Mouse (Mus musculus) limb, embryonic 14.5 days (tissue): ENCODE measurements around the gene Pgm2. TPM values are rescaled to one million over a fixed set of nuclear protein-coding genes. Genes with fewer than 3 reads are reported as not detected.

ENCODE experiments used
- ATAC-seq: fragments of 200-750 bp; cut with Nextera tagmentation; 2 replicates; pipeline ENCODE4 v1.8.0; 2017; ENCODE audit warnings: low read depth, moderate number of reproducible peaks, moderate TSS enrichment; ENCODE audit not compliant: low FRiP score
- DNase-seq: peaks from one replicate; pipeline ENCODE4 v3.0.0-alpha.2; 2015; ENCODE audit warnings: low spot score
- H3K27ac ChIP-seq: fragments of 300-500 bp; sonication (generic); replicated peaks from 2 replicates; pipeline ENCODE4 v1.5.1; 2014; ENCODE audit warnings: low read depth, mild to moderate bottlenecking, low read length, moderate library complexity, mixed read lengths
- H3K27me3 ChIP-seq: fragments of 300-500 bp; sonication (generic); 2 replicates; pipeline ENCODE4 v1.6.1; 2014; ENCODE audit warnings: low read length, mixed read lengths; ENCODE audit not compliant: control insufficient read depth, insufficient read depth
- H3K36me3 ChIP-seq: fragments of 300-500 bp; sonication (generic); 2 replicates; pipeline ENCODE4 v1.6.1; 2014; ENCODE audit warnings: mild to moderate bottlenecking, low read length, moderate library complexity, mixed read lengths; ENCODE audit not compliant: control insufficient read depth, insufficient read depth
- H3K4me1 ChIP-seq: fragments of 300-500 bp; sonication (generic); 2 replicates; pipeline ENCODE4 v1.6.1; 2014; ENCODE audit warnings: antibody characterized with exemption, low read length, mixed read lengths; ENCODE audit not compliant: control insufficient read depth, insufficient read depth
- H3K4me2 ChIP-seq: fragments of 300-500 bp; sonication (generic); replicated peaks from 2 replicates; pipeline ENCODE4 v1.6.1; 2014; ENCODE audit warnings: low read depth, mild to moderate bottlenecking, low read length, moderate library complexity; ENCODE audit not compliant: severe bottlenecking
- H3K4me3 ChIP-seq: fragments of 300-500 bp; sonication (generic); replicated peaks from 2 replicates; pipeline ENCODE4 v1.5.1; 2014; ENCODE audit warnings: low read length
- H3K9ac ChIP-seq: fragments of 300-500 bp; sonication (generic); 2 replicates; pipeline ENCODE4 v1.6.1; 2014; ENCODE audit warnings: mild to moderate bottlenecking, low read depth, low read length, moderate library complexity; ENCODE audit not compliant: severe bottlenecking
- H3K9me3 ChIP-seq: fragments of 300-500 bp; sonication (generic); 2 replicates; pipeline ENCODE4 v1.6.1; 2016; ENCODE audit warnings: low read length; ENCODE audit not compliant: control insufficient read depth
- POLR2A ChIP-seq: fragments of 200-500 bp; IDR thresholded peaks from 2 replicates; pipeline ENCODE4 v1.8.0; 2012; ENCODE audit warnings: inconsistent platforms, mild to moderate bottlenecking, moderate library complexity, borderline replicate concordance; ENCODE audit not compliant: insufficient read depth, insufficient read length; ENCODE audit errors: extremely low read depth
- WGBS: fragments of 180-500 bp; shearing (Covaris S2); extraction: QIAGEN DNeasy Blood & Tissue Kit; methylation state at CpG from one replicate; pipeline ENCODE4 v1.1.7; 2014; 5-methylcytosine and 5-hydroxymethylcytosine counted together
- polyA plus RNA-seq, 2 experiments: library from polyadenylated mRNA; depleted of rRNA in 1 of 2; stranded (reverse) in 1 of 2; unstranded in 1 of 2; fragments of >200 nt; fragmentation: Nextera tagmentation in 1 of 2; extraction: Ambion mirVana in 1 of 2; gene quantifications; 2 replicates each; pipeline versions ENCODE4 v1.2.1 to v1.2.3; 2012 to 2014

Pgm2 gene
- polyA plus RNA-seq, 2 experiments: 26.4 to 26.5 TPM

- H3K9me3 ChIP-seq: no peaks in the 10 kb centered on the region
Measured at GRCm38 (mm10) chr5:64144315-64144714, 51.6 kb downstream of the Pgm2 start.

DNA sequence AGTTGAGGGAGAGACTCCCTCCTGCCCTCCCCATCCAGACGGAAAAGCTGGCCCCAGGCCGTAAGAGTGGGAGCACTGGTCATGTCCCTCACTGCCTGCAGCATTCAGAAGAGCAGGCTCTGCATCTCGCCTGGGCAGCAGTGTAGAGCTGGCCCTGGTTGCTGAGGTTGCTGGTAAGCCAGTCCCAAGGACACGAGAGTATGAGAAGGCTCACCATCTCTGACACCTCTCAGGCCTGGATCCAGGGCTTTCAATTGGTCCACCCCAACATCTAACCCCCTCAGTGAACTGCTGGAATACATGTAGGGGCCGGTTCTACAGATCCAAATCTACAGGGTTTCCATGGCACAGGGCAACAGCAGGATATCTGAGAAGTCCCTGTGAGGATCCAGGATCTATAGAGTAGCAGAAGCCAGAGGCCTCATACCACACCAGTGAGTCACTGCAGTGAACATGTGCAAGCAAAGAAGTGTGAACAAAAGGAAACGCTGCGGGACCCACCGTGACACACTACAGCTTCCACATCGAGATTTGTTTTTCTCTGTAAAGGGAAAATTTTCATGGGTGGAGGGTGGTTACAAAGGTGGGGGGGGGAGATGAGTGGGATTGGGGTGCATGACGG is 53.7 kb downstream of the Pgm2 start:
- no peak overlapping the region for H3K9ac ChIP-seq
- no peak overlapping the region for H3K4me3 ChIP-seq
- no peak for TF ChIP-seq POLR2A
- DNase-seq: no peak
- no peaks in the 10 kb centered on the region for H3K9me3 ChIP-seq
- no peak overlapping the region for H3K27ac ChIP-seq
- no peak overlapping the region for H3K4me2 ChIP-seq
- H3K4me1 ChIP-seq: no peaks in the 10 kb centered on the region
- H3K27me3 ChIP-seq: no peaks in the 10 kb centered on the region
- H3K36me3 ChIP-seq: no peaks in the 10 kb centered on the region
- ATAC-seq: no peak
- 69% methylated on average over 10 of the region's 10 CpGs for WGBS

More at GRCm38 (mm10) chr5:64144315-64144714, 51.6 kb downstream of the Pgm2 start:
- H3K4me1 ChIP-seq: no peaks in the 10 kb centered on the region
- H3K27me3 ChIP-seq: no peaks in the 10 kb centered on the region
- H3K27ac ChIP-seq: no peak overlapping the region
- TF ChIP-seq POLR2A: no peak
- ATAC-seq (no peak), DNase-seq (no peak)
- H3K9ac ChIP-seq: no peak overlapping the region
- H3K4me2 ChIP-seq: no peak overlapping the region
- no peak overlapping the region for H3K4me3 ChIP-seq
- H3K36me3 ChIP-seq: no peaks in the 10 kb centered on the region
- WGBS: 52% methylated on average over 5 of the region's 5 CpGs

DNA sequence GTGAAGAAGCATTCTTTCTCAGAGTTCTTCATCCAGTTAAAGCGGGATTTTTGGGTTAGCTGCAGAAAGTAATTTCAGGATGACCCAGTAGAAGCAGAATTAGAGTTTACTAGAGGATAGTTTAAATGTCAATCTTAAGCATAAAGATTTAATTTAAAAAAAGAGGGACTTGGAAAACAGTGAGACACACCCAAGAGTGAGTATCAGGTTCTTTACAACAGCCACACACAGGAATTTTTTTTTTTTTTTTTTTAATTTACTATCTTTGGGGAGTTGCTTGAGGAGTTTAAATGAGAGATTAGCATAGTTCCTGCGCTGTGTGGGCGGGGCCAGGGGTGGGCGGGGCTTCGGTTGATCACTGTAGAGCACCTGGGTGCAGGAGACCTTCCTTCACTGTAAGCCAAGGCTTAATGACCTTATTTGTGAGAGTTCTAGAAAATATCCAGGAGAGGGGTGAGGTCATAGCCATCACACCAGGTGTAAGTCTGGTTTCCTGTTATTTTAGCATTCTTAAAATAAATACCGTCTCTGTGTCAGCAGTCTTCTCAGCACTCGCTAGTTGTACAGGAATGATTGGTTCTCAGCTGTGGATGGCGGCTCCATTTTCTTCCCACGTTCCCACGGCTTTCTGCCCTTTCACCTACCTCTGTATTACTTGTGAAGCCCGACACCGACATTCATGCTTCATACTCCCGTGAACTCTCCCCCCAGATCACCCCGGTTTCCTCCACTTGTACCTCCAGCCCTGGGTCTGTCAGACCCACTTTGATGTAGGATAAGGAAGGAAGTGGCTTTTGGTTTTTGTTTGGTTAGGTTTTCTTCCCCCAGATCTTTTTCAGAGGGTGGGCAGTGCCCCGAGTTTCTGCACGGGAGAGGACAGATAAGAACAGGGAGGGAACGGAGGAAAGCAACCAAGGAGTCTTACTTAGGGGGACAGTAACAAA is 56.7 kb downstream of the Pgm2 start:
- no peak for DNase-seq
- TF ChIP-seq POLR2A: no peak
- WGBS: 23% methylated on average over 17 of the region's 17 CpGs
- H3K27me3 ChIP-seq: no peaks in the 10 kb centered on the region
- peak overlapping the region; percentile 26; the same call in 1 of the 2 replicates for H3K4me2 ChIP-seq
- no peak overlapping the region for H3K9ac ChIP-seq
- no peak overlapping the region for H3K4me3 ChIP-seq
- H3K27ac ChIP-seq: no peak overlapping the region
- no peak; the same call in 1 of the 2 replicates for ATAC-seq
- H3K9me3 ChIP-seq: no peaks in the 10 kb centered on the region
- no peaks in the 10 kb centered on the region for H3K36me3 ChIP-seq
- H3K4me1 ChIP-seq: no peaks in the 10 kb centered on the region

GRCm38 (mm10) chr5:64153319-64153718 is 60.6 kb downstream of the Pgm2 start:
- no peak for TF ChIP-seq POLR2A
- Histone ChIP-seq H3K4me3 (no peak overlapping the region), H3K9me3 (no peaks in the 10 kb centered on the region), H3K27me3 (peaks cover 6% of the 10 kb centered on the region), H3K36me3 (no peaks in the 10 kb centered on the region), H3K9ac (no peak overlapping the region), H3K4me2 (no peak overlapping the region), H3K27ac (no peak overlapping the region), H3K4me1 (0 out of 2 replicates have a peak, but pooled peaks cover 3% of the 10 kb centered on the region)
- no peak for DNase-seq
- 80% methylated on average over 1 of the region's 1 CpGs for WGBS
- no peak for ATAC-seq

DNA sequence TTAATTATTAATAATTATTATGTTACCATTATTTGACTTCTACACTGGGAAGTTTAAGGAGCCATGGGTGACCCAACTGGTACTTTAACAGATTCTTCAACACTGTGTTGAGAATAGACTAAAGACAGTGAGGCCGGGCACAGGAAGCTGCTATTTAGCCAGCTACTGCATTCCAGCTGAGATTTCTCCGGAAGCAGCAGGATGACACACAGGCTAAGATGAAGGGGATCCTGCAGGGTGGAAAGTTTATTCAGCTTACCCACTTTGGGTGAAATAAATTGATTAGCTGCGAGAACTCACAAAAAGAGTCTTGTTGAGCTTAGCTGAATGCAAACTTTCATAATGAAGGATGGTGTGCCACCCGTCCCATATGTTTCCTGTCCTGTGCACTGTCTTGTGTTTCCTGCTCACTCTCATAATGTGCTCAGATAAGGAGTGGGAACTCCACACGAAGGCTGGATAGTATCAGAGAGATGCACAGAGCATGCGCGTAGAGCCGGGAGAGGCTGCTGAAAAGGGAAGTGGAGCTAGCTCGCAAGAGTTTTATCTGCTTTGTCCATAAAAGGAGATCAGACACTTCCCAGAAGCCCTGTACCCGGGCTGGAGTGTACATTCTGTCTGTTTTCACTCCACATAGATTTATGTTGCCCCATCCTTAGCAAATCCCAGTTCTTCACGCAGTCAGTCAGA is 63.3 kb downstream of the Pgm2 start, which contains the start of gene Tbc1d1:
TSS of gene Tbc1d1 (plus strand) at position 445 of the 690 bp plus-strand sequence.
- Histone ChIP-seq H3K9me3 (no peaks in the 10 kb centered on the region), H3K4me3 (peak within 1 kb of the TSS; percentile 12; the same call in 1 of the 2 replicates), H3K4me2 (peak within 1 kb of the TSS; percentile 28; the same call in 1 of the 2 replicates), H3K36me3 (no peaks in the 10 kb centered on the region), H3K9ac (no peak within 1 kb of the TSS), H3K27ac (no peak within 1 kb of the TSS; the same call in 1 of the 2 replicates), H3K4me1 (peaks cover 7% of the 10 kb centered on the region; the same call in 1 of the 2 replicates), H3K27me3 (peaks cover 33% of the 10 kb centered on the region)
- ATAC-seq (no peak), DNase-seq (no peak)
- WGBS: 29% methylated on average over 11 of the region's 11 CpGs
- TF ChIP-seq POLR2A: no peak
